Mouse (Mus musculus): ENCODE results near the gene AC170998.1.

DNA sequence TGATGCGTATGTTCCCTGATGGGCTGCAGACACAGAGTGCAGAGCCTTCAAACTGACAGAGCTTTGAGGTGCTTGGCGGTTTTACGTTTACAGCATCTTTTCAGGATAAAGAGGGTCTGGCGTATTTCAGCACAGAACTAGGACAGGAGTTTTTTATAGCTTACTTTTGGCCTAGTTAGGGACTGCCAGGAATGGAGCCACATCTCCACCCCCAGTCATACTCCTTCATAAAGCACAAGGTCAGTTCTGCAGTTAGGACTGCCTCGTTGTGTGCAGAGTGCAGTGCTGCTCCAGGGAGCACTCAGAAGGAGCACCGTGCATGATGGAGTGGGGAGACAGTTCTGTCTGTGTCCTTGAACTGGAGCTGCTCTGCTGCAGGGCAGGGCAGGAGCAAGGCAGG, 19.9 kb downstream of the AC170998.1 start:
- no peak for TF ChIP-seq EP300 (IDR thresholded peaks at IDR 0.05; ENCODE audit: insufficient read depth, low read depth, low read length)
- no peak for TF ChIP-seq POLR2A (IDR thresholded peaks at IDR 0.05; ENCODE audit: insufficient read depth, low read depth, low read length)

All from heart, adult 2 months (tissue).